Mouse (Mus musculus) kidney, postnatal 0 days (tissue): Measurements from ENCODE around the gene Disp1. TPM values are rescaled to one million over a fixed set of nuclear protein-coding genes. Genes with fewer than 3 reads are reported as not detected.

ENCODE experiments used
- ATAC-seq: fragments of 200-750 bp; cut with Nextera tagmentation; replicated peaks from 2 replicates; pipeline ENCODE4 v1.8.0; 2017; ENCODE audit warnings: low read depth, moderate number of reproducible peaks, moderate TSS enrichment, moderate library complexity; ENCODE audit not compliant: low FRiP score
- DNase-seq: peaks from one replicate; pipeline ENCODE4 v3.0.0-alpha.2; 2016; ENCODE audit warnings: low spot score
- H3K27ac ChIP-seq: fragments of 300-500 bp; sonication (generic); 2 replicates; pipeline ENCODE4 v1.5.1; 2014; ENCODE audit warnings: mild to moderate bottlenecking
- H3K27me3 ChIP-seq: fragments of 300-500 bp; sonication (generic); 2 replicates; pipeline ENCODE4 v1.6.1; 2014; ENCODE audit warnings: low read length, mixed read lengths; ENCODE audit not compliant: insufficient read depth
- H3K36me3 ChIP-seq: fragments of 300-500 bp; sonication (generic); 2 replicates; pipeline ENCODE4 v1.6.1; 2014; ENCODE audit warnings: low read length, mixed read lengths; ENCODE audit not compliant: insufficient read depth
- H3K4me1 ChIP-seq: fragments of 300-500 bp; sonication (generic); replicated peaks from 2 replicates; pipeline ENCODE4 v1.6.1; 2014; ENCODE audit warnings: antibody characterized with exemption, low read length, mixed read lengths; ENCODE audit not compliant: insufficient read depth
- H3K4me2 ChIP-seq: fragments of 300-500 bp; sonication (generic); 2 replicates; pipeline ENCODE4 v1.6.1; 2014; ENCODE audit warnings: mild to moderate bottlenecking, low read length, moderate library complexity, mixed read lengths
- H3K4me3 ChIP-seq: fragments of 300-500 bp; sonication (generic); replicated peaks from 2 replicates; pipeline ENCODE4 v1.5.1; 2014; ENCODE audit warnings: low read depth, low read length
- H3K9ac ChIP-seq: fragments of 300-500 bp; sonication (generic); 2 replicates; pipeline ENCODE4 v1.6.1; 2014; ENCODE audit warnings: low read depth, low read length
- H3K9me3 ChIP-seq: fragments of 300-500 bp; sonication (generic); replicated peaks from 2 replicates; pipeline ENCODE4 v1.6.1; 2016; ENCODE audit warnings: low read length, inconsistent platforms, mixed read lengths
- CTCF ChIP-seq: IDR thresholded peaks from 2 replicates; pipeline ENCODE4 v1.5.1; 2016; ENCODE audit warnings: antibody characterized with exemption, low read depth, mild to moderate bottlenecking, moderate library complexity
- WGBS: fragments of 180-500 bp; shearing (Covaris S2); extraction: QIAGEN DNeasy Blood & Tissue Kit; methylation state at CpG from one replicate; pipeline ENCODE4 v1.1.7; 2014; 5-methylcytosine and 5-hydroxymethylcytosine counted together
- polyA plus RNA-seq: library from polyadenylated mRNA; unstranded; fragments of >200 nt; fragmentation: Nextera tagmentation; extraction: Ambion mirVana; gene quantifications from 2 replicates; pipeline ENCODE4 v1.2.1, GENCODE M21; 2015

The Disp1 gene
- polyA plus RNA-seq, 1 experiment from 2014 or later = 8.4 TPM

DNA sequence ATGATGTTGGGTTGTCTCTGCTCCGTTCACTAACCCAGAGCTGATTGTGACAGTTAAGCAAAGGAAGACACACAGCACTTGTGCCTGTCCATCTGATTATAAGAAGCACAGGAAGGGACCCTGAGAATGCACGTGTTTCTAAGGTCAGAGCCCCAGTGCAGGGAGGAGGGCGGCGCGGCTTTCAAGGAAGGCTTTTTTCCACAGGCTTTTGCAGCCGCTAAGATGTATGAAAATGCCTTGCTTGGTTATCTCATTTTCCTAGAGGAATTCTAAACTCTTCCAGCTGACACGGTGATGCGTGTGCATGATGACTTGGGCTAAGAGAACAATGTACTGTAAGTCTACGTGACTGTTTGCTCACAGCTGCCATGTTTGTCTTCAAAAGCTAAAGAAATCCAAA lies 30.9 kb downstream of the Disp1 start:
- 0 out of 2 replicates have a peak, but pooled peaks cover 5% of the 10 kb centered on the region for H3K4me1 ChIP-seq
- H3K4me3 ChIP-seq = no peak overlapping the region
- no peak overlapping the region for H3K27ac ChIP-seq
- ATAC-seq (no peak), DNase-seq (no peak)
- no peaks in the 10 kb centered on the region for H3K27me3 ChIP-seq
- 69% methylated on average over 9 of the region's 9 CpGs for WGBS
- no peaks in the 10 kb centered on the region for H3K9me3 ChIP-seq
- no peak overlapping the region for H3K9ac ChIP-seq
- H3K4me2 ChIP-seq = no peak overlapping the region
- no peak for TF ChIP-seq CTCF
- no peaks in the 10 kb centered on the region for H3K36me3 ChIP-seq

DNA sequence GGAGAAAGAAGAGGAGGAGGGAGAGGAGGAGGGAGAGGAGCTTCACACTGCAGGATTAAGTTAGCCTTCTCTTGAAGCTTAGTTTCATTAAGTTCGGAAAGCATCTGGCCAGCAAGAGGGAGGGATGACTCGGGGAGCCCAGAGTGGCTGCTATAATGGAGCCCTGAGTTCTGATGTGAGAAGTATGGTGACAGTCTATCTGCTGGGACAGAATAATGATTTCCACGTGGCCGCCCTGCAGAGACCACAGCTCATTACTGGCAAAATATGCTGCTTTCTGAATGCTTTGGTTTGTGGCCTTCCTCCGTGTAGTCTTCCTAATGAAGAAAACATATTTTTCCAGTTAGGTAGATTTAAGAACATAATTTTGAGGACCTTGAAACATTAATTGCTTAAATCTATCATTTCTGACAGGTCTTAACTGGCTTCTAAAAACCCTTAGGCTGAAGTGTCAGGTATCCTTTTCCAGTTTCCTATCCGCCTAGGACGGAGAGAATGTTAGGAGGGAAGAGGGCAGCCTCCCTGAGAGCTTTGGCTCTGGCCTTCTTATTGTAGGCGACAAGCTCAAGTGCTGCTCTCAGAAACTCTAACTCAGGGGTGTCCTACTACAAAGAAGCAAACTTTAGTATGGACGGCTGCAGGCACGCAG lies 32.2 kb downstream of the Disp1 start:
- Histone ChIP-seq H3K27ac (no peak overlapping the region), H3K36me3 (no peaks in the 10 kb centered on the region), H3K27me3 (no peaks in the 10 kb centered on the region), H3K9me3 (no peaks in the 10 kb centered on the region), H3K4me1 (0 out of 2 replicates have a peak, but pooled peaks cover 2% of the 10 kb centered on the region), H3K4me2 (no peak overlapping the region), H3K4me3 (no peak overlapping the region), H3K9ac (no peak overlapping the region)
- TF ChIP-seq CTCF = no peak
- DNase-seq = no peak
- no peak for ATAC-seq
- 50% methylated on average over 10 of the region's 10 CpGs for WGBS

DNA sequence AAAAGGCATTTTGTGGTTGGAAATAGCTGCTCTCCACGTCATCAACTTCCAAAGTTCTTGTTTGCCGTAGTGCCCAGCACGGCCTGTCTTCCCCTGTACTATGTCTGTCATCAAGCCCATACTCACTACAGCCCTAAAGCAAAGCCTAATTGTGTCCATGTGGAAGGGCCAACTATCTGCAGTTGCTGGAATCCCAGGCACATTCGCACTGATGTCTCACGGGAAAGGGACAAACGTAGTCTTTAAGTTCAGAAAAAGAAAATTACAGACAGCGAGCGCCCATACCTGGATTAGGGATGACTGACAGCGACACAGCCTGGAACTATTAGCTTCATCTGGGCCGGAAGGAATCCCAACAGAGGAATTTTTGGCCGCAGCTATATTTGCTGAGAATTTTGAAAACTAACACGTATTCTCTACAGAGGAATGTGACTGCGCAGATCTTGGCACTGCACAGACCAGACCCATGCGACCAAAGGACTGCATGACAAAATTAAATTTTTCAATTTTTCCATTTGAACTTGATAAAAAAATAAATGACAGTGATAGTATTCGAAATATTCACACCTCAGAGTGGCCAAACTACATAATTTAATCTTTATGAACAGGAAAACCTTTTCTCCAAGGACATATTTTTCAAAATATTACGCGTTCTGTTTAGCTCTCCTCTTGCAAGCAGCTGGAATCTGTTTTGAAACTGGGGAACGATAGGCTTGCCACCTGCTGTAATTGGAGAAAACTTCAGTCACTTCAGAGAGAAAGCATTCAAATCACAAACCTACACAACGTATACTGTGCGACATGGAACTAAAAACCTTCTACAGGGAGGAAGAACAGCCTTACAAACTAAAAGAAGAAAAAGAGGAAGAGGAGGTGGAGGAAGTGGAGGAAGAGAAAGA lies 33.0 kb downstream of the Disp1 start:
- no peaks in the 10 kb centered on the region for H3K9me3 ChIP-seq
- no peak for DNase-seq

DNA sequence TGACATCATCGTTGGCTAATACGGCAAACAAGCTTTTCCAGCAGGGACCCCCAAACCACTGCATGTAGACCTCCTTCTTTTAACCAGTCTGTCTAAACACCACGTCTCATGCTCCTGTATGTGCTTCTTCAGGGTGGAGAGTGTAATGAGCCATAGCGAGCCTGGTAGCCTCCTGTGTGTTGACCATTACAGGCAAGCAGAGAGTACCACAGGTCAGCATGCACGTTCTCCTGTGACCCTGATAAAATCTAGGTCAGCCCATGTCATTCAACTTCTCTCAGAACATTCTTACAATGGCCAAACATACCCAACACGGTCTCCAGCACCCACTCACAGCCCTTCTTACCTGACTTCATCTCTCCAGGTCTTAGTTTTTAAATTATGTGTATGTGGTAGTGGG lies 35.8 kb downstream of the Disp1 start:
- Histone ChIP-seq H3K4me3 (no peak overlapping the region), H3K9me3 (no peaks in the 10 kb centered on the region), H3K36me3 (no peaks in the 10 kb centered on the region), H3K27ac (no peak overlapping the region), H3K4me1 (0 out of 2 replicates have a peak, but pooled peaks cover 2% of the 10 kb centered on the region), H3K9ac (no peak overlapping the region), H3K27me3 (no peaks in the 10 kb centered on the region), H3K4me2 (no peak overlapping the region)
- no peak for TF ChIP-seq CTCF
- 57% methylated on average over 6 of the region's 6 CpGs for whole genome bisulfite sequencing
- ATAC-seq = no peak
- no peak for DNase-seq

More for the DNA sequence above, 33.0 kb downstream of the Disp1 start:
- no peaks in the 10 kb centered on the region for H3K36me3 ChIP-seq
- no peak overlapping the region for H3K9ac ChIP-seq
- H3K4me3 ChIP-seq = no peak overlapping the region
- 0 out of 2 replicates have a peak, but pooled peaks cover 2% of the 10 kb centered on the region for H3K4me1 ChIP-seq
- H3K4me2 ChIP-seq = no peak overlapping the region
- TF ChIP-seq CTCF = no peak; the same call in 1 of the 2 replicates
- H3K27ac ChIP-seq = no peak overlapping the region
- no peak for ATAC-seq
- WGBS = 80% methylated on average over 20 of the region's 20 CpGs
- H3K27me3 ChIP-seq = no peaks in the 10 kb centered on the region

DNA sequence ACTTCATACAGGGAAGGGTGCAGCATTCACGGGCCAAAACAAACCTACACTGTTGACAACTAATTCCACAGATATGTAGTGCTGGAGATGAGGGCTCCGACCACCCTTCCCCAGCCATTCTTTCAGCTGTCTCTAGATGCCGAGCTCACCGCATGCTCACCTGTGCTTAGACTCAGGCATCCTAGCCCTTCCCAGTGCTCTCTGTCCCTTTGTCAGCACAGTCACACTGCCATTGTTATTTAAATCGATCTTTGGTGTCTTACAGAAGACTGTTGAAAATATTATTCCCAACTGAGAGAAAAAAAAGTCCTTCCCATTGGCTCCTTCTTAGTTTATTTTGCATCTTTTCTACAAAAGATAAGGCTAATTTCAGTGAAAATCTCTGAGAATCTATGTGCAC lies 36.6 kb downstream of the Disp1 start:
- no peak for TF ChIP-seq CTCF
- ATAC-seq (no peak), DNase-seq (no peak)
- Histone ChIP-seq H3K4me2 (no peak overlapping the region), H3K27me3 (no peaks in the 10 kb centered on the region), H3K9me3 (no peaks in the 10 kb centered on the region), H3K36me3 (no peaks in the 10 kb centered on the region), H3K4me3 (no peak overlapping the region), H3K9ac (no peak overlapping the region), H3K27ac (no peak overlapping the region), H3K4me1 (no peaks in the 10 kb centered on the region)
- WGBS = 88% methylated on average over 5 of the region's 5 CpGs

DNA sequence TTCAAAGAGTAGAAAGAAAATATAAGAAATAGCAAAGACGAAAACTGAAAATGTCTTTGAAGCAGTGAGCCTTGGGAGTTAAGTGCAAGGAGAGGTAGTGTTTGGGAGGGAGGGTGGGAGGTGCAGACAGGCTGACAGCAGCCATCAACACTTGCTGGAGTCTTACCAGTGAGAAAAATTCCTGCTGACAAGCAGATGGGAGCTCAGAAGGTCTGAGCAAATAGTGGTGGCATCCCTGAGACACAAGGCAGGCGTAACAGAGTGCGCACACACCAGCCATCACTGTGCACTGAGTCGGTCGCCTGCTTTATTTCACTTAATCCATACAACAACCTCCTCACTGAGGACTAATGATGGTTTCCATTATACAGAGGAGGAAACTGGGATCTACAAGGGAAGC lies 37.8 kb downstream of the Disp1 start:
- ATAC-seq (no peak), DNase-seq (no peak)
- TF ChIP-seq CTCF = no peak
- Histone ChIP-seq H3K36me3 (no peaks in the 10 kb centered on the region), H3K4me2 (no peak overlapping the region), H3K9me3 (no peaks in the 10 kb centered on the region), H3K27ac (no peak overlapping the region), H3K27me3 (no peaks in the 10 kb centered on the region), H3K4me1 (no peaks in the 10 kb centered on the region), H3K4me3 (no peak overlapping the region), H3K9ac (no peak overlapping the region)
- WGBS = 83% methylated on average over 5 of the region's 5 CpGs
